Mouse (Mus musculus): ENCODE data around the gene Mnt.

- TF ChIP-seq CTCF (IDR thresholded peaks at IDR 0.05; ENCODE audit: extremely low read depth, insufficient read depth, low read length) (no peak), POLR2A (IDR thresholded peaks at IDR 0.05; ENCODE audit: extremely low read depth, insufficient read depth, low read length) (no peak)
Measured at GRCm38 (mm10) chr11:74883098-74883497, 52.4 kb downstream of the Mnt start.

Data from cortical plate, adult 2 months (tissue).